Mouse (Mus musculus) spleen, embryonic (tissue): ENCODE measurements at regions not wholly inside any gene's neighbourhood (a gene's known extent, or its start where the extent isn't known, plus 50 kb on each side); places are given as distances from the start of the nearest gene placed in this dataset.

Experiments used
- CTCF ChIA-PET: fragments of 350-600 bp; sonication (Branson Sonifier 250); formaldehyde crosslinking; loops from one replicate; lab custom pipeline; 2022; lab: Charles Lee

- CTCF ChIA-PET: no interaction called here
Measured at GRCm38 (mm10) chr8:116139934-116140333, 364.8 kb upstream of the Dynlrb2 start.

GRCm38 (mm10) chr8:116137765-116138164, 367.0 kb upstream of the Dynlrb2 start:
- CTCF ChIA-PET: no interaction called here

- CTCF ChIA-PET: no interaction called here
Measured at GRCm38 (mm10) chr8:116133503-116133902, 371.3 kb upstream of the Dynlrb2 start.

DNA sequence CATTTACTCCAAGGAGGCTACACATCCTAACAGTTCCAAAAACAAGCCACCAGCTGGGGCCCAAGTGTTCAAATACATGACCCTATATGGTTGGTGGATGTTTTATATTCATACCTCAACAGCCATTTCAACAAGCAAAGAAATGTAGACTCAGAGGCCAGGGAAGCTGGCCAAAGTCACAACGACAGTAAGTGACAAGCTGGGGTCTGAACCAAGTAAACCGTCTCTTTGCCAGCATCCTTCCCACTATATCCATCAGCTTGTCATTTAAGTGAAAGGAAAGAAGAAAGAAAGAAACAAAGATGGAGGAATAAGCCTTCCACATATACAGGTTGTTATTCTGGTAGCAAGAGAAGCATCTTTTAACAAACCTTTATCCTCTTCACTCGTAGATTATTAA, 371.7 kb upstream of the Dynlrb2 start:
- CTCF ChIA-PET: no interaction called here

GRCm38 (mm10) chr8:116120067-116120466, 384.7 kb upstream of the Dynlrb2 start:
- CTCF ChIA-PET: no interaction called here

GRCm38 (mm10) chr8:116117919-116118318, 386.9 kb upstream of the Dynlrb2 start:
- CTCF ChIA-PET: no interaction called here

GRCm38 (mm10) chr8:116116625-116117024, 388.1 kb upstream of the Dynlrb2 start:
- CTCF ChIA-PET: interaction anchor here (0.7 kb wide), 1 partner anchor 304 kb away, joined by 4 read pairs; no protein-coding TSS in a partner anchor

DNA sequence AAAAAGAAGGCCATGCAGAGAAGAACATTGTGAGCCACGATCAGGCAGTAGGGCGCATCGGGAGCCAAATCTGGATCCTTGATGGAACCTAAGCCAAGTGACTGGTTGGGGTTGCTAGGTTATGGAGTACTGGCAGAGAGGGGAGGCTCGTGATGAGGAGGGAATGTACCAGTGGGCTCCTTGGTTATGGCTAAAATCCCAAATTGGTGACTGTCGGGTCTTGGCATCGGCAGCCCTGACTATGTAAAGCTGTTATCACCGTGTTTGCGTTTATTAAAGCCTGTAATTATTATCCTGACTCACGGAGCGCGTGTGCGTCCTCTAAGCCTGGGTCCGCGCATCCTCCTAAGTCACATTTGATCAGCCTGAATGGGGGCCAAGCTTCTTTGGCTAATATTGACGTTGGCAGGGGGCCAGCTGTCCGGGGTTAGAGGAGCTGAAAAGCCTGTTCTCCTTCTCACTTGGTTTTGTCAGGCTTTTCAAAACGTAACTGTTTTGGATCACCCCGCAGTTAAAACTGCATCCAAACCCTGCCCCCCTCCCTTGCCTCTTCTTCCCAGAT, 388.9 kb upstream of the Dynlrb2 start:
- CTCF ChIA-PET: no interaction called here

- CTCF ChIA-PET: no interaction called here
Measured at GRCm38 (mm10) chr8:116114978-116115377, 389.8 kb upstream of the Dynlrb2 start.

GRCm38 (mm10) chr8:116114502-116114901, 390.3 kb upstream of the Dynlrb2 start:
- CTCF ChIA-PET: no interaction called here

DNA sequence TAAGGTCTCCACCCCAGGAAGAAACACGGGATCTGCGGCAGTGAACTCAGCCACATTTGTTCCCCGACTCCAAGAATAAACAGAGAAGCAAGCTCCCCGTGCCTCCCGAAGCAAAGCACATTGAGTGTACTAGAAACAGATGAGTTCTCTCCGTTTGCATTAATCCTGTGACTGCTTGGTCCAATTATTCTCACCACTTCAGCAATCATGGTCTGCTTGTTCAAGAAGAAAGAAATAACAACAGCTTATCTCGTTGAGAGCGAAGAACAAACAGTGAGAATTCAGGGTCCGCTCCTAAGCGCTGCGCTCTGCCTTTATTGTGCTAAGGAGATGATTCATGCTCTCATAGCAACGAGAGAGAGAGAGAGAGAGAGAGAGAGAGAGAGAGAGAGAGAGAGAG, 393.6 kb upstream of the Dynlrb2 start:
- CTCF ChIA-PET: no interaction called here

- CTCF ChIA-PET: no interaction called here
Measured at GRCm38 (mm10) chr8:116096666-116097065, 389.1 kb upstream of the Maf start.

GRCm38 (mm10) chr8:116083156-116083555, 375.6 kb upstream of the Maf start:
- CTCF ChIA-PET: no interaction called here

DNA sequence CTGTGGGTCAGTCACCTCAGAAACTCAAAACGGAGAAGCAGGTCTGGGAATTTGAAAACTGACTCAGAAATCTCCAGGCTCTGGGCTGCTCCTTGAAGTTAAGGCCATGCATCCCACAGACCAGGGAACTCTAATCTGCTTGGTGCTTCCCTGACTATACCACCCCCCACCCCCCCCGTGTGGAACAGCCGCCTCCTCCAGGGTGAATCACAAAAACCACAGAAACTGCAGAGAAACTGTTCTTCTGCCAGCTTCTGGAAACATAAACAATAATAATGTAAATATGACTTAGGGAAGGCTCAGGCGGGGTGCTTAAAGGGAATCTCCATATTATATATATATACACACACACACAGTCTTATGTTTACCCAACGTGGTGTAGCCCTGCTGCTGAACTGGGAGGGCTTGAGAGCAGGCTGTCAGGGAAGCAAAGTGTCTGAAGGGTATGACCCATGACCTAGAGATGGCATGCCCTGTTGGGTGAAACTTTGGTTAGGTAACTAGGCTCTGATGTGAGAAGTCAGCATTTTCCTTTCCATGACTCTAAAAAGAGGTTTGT, 371.3 kb upstream of the Maf start:
- CTCF ChIA-PET: interaction anchor here (0.5 kb wide), 1 partner anchor 394 kb away, joined by 8 read pairs; no protein-coding TSS in a partner anchor

GRCm38 (mm10) chr8:116071497-116071896, 363.9 kb upstream of the Maf start:
- CTCF ChIA-PET: no interaction called here

DNA sequence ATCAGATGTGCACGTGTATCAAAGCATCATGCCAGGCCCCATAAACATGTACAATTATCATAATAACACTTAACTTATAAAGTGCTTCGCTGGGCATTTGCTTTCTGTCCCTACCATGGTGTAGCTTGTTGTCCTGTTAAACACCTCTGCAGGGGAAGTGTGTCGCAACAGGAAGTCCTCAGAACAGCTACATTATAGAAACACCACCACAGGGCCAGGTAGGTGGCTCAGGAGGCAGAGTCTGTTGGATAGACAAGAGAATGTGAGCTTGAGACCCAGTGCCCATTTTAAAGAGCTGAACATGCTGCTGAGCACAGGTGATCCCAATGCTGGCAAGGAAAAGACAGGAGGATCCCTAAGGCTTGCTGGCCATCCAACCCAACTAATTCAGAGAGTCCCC, 361.9 kb upstream of the Maf start:
- CTCF ChIA-PET: no interaction called here

DNA sequence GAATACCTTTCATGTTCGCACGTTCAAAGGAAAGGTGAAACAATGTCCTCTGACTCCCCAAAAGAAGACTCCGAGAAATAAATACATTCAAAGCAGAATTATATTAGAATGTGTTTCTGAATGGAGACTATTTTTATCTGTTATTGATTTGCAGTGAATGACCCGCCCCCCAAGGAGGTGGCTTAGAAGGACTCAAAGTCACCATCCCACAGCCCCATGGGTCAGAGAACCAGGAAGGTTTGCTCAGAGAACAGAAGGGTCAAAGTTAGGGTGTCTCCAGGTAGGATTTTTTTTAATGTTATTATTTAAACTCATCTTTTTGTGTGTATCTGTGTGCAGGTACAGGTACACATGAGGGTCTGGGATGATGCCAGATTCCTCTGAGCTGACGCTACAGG, 360.4 kb upstream of the Maf start:
- CTCF ChIA-PET: no interaction called here

DNA sequence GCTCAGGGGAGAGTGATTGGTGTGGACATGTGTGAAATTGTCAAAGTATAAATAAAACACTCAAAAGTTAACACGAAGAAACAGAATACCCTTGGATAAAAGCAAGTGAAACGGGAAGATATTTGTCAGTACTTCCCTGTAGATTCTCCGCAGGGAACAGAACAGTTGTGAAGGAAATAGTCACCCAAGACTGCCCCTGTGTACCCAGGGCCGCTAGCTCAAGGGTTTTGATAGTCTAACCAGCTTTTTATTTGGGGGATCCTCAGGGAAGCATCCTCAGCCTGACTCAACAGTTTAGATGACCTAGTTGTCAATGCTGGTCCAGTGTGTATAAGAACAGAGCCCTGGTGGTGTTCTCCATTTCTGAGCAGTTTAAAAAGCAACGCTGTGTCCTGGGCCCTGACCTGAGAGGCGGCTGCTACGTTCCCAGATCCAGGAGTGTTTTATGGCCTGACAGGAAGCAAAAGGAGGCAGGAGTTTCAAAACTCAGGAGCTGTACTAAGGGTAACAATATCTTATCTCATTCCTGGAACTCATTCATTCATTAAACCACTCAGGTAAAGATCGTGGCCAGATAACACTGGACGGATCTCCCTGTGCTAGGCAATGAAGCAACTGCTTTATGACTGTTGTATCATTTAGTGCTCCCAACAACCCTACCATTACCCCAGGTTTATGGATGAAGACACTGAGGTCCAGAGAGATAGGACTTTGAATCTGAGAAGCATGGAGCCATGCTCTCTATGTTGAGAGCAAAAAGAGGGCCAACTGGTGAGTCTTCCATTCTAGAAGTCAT, 359.8 kb upstream of the Maf start:
- CTCF ChIA-PET: no interaction called here

- CTCF ChIA-PET: no interaction called here
Measured at GRCm38 (mm10) chr8:116065871-116066270, 358.3 kb upstream of the Maf start.

DNA sequence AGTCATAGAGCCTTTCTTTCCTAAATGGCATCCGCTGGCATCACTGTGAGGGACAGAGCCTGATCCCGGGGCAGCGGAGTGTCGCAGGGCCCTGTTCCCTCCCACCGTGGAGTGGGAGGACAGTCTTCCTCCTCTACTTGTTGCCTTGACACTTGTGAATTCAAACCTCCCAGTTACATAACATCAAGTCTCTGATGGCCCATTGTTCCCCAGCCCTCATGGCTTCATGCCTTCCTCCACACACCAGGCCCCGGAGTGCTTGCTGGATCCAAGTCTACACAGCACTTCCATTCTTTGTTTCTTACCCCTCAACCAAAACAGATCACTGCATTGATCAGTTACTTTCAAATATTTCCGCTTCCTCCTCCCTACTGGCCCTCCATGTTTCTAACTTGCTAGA, 357.7 kb upstream of the Maf start:
- CTCF ChIA-PET: no interaction called here

- CTCF ChIA-PET: no interaction called here
Measured at GRCm38 (mm10) chr8:116064562-116064961, 357.0 kb upstream of the Maf start.

DNA sequence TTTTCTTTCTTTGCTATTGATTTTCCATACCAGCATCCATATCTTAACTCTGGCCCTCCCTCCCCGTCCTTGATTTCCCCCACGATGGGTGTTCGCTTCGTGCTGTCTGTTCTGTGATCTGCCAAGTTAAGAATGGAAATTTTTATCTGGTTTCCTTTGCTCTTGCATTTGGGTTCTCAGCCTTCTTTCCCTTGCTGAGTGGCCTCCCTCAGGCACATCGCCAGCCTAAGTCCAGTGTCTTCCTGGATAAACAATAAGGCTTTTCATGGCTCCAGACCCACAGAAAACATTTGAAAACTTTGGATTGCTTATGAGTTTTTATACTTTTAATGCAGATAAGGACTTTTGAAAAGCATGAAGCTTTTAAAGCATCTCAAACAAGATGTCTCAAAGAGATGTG, 355.9 kb upstream of the Maf start:
- CTCF ChIA-PET: no interaction called here

GRCm38 (mm10) chr8:116053483-116053882, 345.9 kb upstream of the Maf start:
- CTCF ChIA-PET: no interaction called here
